Mouse (Mus musculus) monocyte, adult 5-6 weeks (primary cell): Measurements from ENCODE around the gene Ostm1. TPM values are rescaled to one million over a fixed set of nuclear protein-coding genes. Genes with fewer than 3 reads are reported as not detected.

ENCODE experiments used
- ATAC-seq: fragments of 153-309, 156-312 bp; replicated peaks from 2 replicates; pipeline ENCODE4 v1.8.0; 2017; ENCODE audit warnings: mild to moderate bottlenecking; ENCODE audit not compliant: low TSS enrichment, insufficient number of reproducible peaks, severe bottlenecking, poor library complexity, low FRiP score
- total RNA-seq: library from RNA; stranded (forward); fragments of 200-1000, 200-491, 200-594 nt; gene quantifications from 3 replicates; pipeline ENCODE4 v1.2.3, GENCODE M21; 2017

The Ostm1 gene
- total RNA-seq, 1 experiment from 2014 or later, result 79.6 TPM

- ATAC-seq, result no peak
Measured at GRCm38 (mm10) chr10:42646340-42646739, 62.7 kb downstream of the Ostm1 start.

- ATAC-seq, result no peak
Measured at GRCm38 (mm10) chr10:42661916-42662315, 78.3 kb downstream of the Ostm1 start.

DNA sequence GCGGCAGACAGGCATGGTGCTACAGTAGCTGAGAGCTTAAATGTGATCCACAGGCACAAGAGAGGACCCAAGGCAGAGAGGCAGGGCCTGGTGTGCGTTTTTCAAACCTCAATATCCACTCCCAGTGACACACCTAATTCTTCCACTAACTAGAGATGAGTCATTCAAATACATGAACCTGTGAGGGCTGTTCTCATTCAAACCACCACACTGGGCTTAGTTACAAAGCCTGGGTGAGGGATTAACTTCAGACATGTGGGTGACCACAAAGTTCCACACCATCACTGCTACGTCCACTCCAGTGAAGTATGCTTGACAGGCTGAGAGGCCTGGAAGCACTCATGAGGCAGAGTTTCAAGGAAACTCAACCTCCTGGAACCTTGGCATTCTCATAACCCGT is 86.3 kb downstream of the Ostm1 start:
- no peak for ATAC-seq

DNA sequence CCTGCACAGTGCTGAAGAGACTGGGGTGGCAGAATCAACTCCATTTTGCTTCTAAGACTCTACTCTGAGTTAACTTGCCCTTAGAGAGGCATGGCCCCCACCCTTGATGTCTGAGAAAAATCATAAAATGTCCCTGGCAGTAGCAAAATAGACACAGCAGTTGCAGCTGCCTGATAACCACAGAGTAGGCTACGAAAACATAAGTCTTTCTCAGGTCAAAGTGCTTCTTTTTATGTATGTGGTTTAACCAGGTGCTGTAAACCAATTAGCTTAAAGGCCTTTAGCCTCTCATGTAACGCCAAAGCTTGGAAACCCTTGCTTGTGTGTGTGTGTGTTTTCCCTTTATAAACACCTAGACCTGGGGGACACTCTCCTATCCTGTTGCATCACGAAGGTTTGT is 89.2 kb downstream of the Ostm1 start:
- ATAC-seq, result no peak

DNA sequence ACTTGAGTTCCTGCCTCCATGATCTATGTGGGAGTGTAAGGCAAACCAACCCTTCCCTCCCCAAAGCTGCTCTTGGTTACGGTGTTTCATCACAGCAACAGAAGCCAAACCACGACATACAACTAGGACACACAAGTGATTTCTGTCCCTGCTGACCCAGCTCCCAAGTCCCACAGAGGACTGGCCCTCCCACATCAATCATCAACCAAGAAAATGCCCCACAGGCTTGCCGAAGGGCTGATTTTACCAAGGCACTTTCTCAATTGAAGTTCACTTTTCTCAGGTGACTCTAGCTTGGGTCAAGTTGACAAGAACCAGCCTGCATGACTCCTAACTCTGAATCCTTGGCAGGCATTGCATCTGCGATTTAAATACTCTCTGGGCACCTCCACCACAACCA is 91.9 kb downstream of the Ostm1 start:
- ATAC-seq, result no peak

- no peak for ATAC-seq
Measured at GRCm38 (mm10) chr10:42678331-42678730, 94.7 kb downstream of the Ostm1 start.

GRCm38 (mm10) chr10:42678755-42679364 is 95.2 kb downstream of the Ostm1 start:
- peak; percentile 79 for ATAC-seq

DNA sequence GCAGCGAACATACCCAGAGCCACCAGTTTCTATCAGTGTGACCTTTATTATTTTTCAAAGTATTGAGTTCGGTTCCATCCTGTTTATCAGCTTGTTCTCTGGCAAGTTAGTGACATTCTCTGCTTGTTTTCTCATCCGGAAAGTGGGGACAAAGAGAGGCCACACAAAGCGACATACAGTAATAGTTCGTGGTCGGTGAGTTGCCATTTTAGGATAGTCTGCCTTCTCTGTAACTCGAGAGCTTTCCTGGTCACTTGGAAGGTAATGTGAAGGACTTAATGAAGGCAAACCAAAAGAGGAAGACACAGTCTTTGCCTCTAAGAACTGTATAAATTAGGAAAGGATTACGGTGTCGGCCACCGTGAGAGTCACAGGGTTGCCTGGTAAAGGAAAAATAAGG is 96.0 kb downstream of the Ostm1 start:
- no peak for ATAC-seq

GRCm38 (mm10) chr10:42680582-42681001 is 97.0 kb downstream of the Ostm1 start:
- peak; percentile 49 for ATAC-seq

DNA sequence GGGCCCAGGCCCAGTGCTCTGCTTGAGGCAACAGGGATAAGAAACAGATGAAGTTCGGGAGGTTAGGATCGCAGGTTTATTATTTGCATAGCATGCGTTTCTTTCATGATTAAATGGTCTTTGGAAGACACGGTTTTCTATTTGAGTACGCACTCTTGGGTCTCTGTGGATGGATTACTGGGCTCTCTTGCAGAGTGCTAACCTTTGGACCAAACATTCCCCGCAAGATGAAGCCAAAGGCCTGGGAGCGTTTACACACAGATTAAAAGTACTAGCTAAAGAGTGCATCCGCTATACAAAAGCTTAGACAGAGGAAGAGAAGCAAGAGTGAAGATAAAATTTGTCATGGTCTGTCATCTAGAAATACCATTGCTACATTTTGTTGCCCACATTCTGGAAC is 98.8 kb downstream of the Ostm1 start:
- ATAC-seq, result no peak

DNA sequence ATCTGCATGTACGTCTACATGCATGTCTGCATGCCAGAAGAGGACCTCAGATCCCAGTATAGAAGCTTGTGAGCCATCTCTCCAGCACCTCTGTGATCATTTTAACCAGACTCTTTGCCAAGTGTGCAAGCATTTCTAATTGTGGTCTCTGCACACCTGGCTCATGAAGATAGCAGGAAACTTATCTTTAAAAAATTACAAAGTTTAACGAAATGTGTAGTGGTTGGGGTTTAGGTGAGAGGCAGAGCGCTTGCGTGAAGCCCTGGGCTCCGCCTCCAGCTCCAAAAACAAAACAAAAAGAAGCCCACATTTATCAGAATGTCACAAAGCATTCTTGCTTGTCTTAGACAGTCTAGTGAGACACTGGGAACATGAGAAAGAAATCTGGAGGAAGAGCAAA is 104.3 kb downstream of the Ostm1 start:
- ATAC-seq, result no peak

DNA sequence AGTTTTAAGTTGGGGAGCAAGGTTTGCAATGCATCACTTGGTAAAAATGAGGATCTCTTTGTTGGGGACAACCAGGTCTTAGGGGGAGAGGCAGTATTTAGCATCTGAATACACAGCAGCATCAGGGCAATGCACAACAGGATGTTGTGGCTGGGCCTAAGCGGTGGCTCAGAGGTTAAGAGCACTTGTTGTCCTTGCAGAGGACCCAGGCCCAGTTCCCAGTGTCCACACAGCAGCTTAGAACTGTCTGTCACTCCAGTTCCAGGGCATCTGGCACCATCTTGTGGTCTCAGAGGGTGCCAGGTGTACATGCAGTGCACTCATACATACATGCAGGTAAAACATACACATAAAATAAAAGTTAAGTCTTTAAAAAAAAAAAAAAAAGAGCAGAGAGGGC is 106.1 kb downstream of the Ostm1 start:
- ATAC-seq, result no peak

DNA sequence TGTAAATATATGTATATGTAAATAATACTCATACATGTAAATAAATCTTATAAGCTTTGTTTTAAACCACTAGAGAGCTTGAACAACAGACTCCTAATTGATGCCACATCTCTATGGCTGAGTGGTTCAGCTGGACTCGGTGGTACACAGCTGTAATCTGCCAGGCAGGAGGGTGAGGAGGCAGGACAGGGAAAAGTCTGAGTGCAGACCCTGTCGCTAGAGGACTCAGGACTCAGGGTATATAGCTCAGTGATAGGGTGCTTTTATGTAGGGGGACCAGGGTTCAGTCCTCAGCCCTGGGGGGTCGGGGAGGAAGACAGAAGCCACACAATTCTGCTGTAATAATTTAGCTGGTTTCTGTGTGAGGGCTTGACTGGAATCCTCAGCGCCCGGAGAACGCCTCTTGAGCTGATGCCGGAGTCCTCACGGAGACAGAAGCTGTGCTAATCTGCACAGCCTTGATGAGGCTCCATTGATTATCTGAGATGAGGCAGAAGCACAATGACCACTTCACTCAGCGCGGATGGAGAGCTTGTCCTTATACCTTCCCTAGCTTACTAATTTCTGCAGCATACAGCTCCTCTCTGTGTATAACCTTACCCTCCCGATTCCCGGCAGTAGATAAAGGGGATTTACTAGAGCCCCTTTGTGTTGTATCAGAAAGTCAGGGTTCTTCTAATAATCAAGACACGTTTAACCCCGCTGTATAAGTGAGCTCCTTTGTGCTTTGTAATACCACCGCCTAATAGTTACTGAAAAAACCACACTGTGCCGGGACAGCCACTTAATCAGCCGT is 106.8 kb downstream of the Ostm1 start:
- no peak for ATAC-seq

DNA sequence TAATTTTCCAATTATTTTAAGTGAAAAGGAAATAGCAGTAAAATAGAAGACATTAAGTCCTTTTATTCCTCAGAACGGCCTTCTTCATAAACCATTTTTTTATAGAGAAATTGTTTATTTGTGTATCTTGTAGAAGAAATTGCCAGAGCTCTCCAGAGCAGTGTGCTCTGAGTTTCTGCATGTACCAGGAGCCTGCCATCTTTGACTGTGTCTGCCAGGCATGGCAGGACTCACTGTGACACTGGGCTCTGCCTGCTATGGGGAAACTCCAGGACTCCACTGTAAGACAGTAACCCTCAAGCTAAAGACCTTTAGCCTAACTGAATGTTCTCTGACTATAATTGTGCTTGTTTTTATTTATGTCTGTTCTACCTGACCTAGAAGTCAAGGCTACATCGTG is 107.4 kb downstream of the Ostm1 start:
- no peak for ATAC-seq

GRCm38 (mm10) chr10:42692095-42692494 is 108.5 kb downstream of the Ostm1 start:
- no peak for ATAC-seq

GRCm38 (mm10) chr10:42692794-42693193 is 109.2 kb downstream of the Ostm1 start:
- ATAC-seq, result no peak

DNA sequence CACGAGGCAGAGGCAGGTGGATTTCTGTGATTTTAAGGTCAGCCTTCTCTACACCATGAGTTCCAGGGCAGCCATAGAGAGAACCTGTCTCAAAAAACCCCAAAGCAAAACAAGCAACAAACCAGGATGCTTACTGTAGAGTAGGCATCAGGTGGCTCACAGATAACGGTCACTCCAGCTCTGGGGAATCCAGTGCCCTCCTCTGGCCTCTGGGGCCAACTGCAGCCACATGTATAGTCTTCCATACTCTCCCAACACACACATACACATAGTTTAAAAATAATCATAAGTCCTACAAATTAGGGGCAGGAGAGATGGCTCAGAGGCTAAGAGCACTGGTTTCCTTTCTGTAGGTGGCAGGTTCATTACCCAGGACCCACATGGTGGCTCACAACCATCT is 109.9 kb downstream of the Ostm1 start:
- ATAC-seq, result no peak

DNA sequence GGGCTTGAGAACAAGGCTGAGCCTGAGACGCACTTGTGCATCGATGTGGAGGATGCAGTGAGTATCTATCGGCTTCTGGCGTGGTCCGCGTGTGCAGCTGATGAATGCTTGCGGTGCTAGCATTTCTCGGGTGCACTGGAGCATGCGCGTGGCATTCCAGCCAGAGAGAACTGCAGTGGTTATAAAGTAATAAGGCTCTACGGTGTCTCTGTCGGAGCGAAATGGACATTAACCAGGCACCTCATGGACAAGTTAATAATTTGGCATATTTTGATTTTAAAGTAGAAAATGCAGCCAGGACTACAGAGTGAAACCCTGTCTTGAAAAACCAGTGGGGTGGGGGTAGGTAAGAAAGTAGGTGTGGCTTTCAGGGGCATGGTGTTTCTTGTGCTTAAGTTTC is 112.7 kb downstream of the Ostm1 start:
- no peak for ATAC-seq

DNA sequence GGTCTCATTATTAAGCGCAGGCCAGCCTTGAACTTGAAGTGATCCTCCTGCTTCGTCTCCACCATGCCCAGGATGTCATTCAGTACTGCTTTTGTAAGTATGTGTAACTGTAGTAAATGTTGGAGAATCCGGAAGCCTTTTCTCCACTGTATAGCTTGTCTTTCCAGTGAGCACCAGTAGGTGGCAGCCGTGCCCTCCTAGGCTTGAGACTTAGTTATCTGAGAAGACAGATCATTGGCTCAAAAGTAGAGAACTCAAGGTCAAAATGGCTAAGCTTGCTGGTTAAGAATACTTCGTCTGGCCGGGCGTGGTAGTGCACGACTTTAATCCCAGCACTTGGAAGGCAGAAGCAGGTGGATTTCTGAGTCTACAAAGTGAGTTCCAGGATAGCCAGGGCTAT is 113.4 kb downstream of the Ostm1 start:
- ATAC-seq, result peak; percentile 79

GRCm38 (mm10) chr10:42698375-42698774 is 114.8 kb downstream of the Ostm1 start:
- no peak for ATAC-seq
